Mouse (Mus musculus) granulocyte monocyte progenitor cell, adult 5-6 weeks (primary cell): ENCODE measurements around the gene Gstt3. TPM values are rescaled to one million over a fixed set of nuclear protein-coding genes. Genes with fewer than 3 reads are reported as not detected.

Experiments used
- total RNA-seq, 2 experiments: library from RNA; stranded (forward) in 1 of 2; stranded (reverse) in 1 of 2; fragments of 200-712, 200-1000 nt in 1 of 2; fragments of >200 nt in 1 of 2; fragmentation: Nextera tagmentation in 1 of 2; gene quantifications; 2 replicates each; pipeline ENCODE4 v1.2.3; 2014 to 2017

The Gstt3 gene
- total RNA-seq, 2 experiments from 2014 or later, result 4.5 to 4.7 TPM

Other genes with a start within 250 kb of the Gstt3 start
- gene Lrrc75b, start 221.1 kb downstream of the Gstt3 start, total RNA-seq (2014; fragmentation: Nextera tagmentation), result not detected in 2 replicates
- gene Lrrc75b, start 221.1 kb downstream of the Gstt3 start, total RNA-seq (2017), result not detected in 2 replicates
- 1.7 TPM in 1 of 2 replicates, not detected in the other for gene Ggt1, start 219.8 kb downstream of the Gstt3 start, total RNA-seq (2014; fragmentation: Nextera tagmentation)
- gene Ggt1, start 219.8 kb downstream of the Gstt3 start, total RNA-seq (2017), result 1.7 TPM in 1 of 2 replicates, not detected in the other
- gene Ggt5, start 192.1 kb downstream of the Gstt3 start, total RNA-seq (2014; fragmentation: Nextera tagmentation), result 2.3 and 6.4 TPM in 2 replicates
- gene Ggt5, start 192.1 kb downstream of the Gstt3 start, total RNA-seq (2017), result 2.4 and 3.6 TPM in 2 replicates
- 0.26 TPM in 1 of 2 replicates, not detected in the other for gene Susd2, start 137.4 kb downstream of the Gstt3 start, total RNA-seq (2014; fragmentation: Nextera tagmentation)
- not detected in 2 replicates for gene Susd2, start 137.4 kb downstream of the Gstt3 start, total RNA-seq (2017)
- gene Cabin1, start 17.1 kb downstream of the Gstt3 start, total RNA-seq (2014; fragmentation: Nextera tagmentation), result 48.8 and 68.8 TPM in 2 replicates
- gene Cabin1, start 17.1 kb downstream of the Gstt3 start, total RNA-seq (2017), result 23.0 and 24.9 TPM in 2 replicates
- gene Ddt, start 8.0 kb downstream of the Gstt3 start, total RNA-seq (2014; fragmentation: Nextera tagmentation), result 65.6 and 85.2 TPM in 2 replicates
- 45.0 and 61.0 TPM in 2 replicates for gene Ddt, start 8.0 kb downstream of the Gstt3 start, total RNA-seq (2017)
- gene Gm20441, start 460 bp downstream of the Gstt3 start, total RNA-seq (2014; fragmentation: Nextera tagmentation), result not detected in 2 replicates
- not detected in 2 replicates for gene Gm20441, start 460 bp downstream of the Gstt3 start, total RNA-seq (2017)
- gene Gstt1, start 17.2 kb upstream of the Gstt3 start, total RNA-seq (2014; fragmentation: Nextera tagmentation), result not detected in 2 replicates
- gene Gstt1, start 17.2 kb upstream of the Gstt3 start, total RNA-seq (2017), result not detected in 2 replicates
- not detected in 2 replicates for gene Gstt4, start 41.1 kb upstream of the Gstt3 start, total RNA-seq (2014; fragmentation: Nextera tagmentation)
- gene Gstt4, start 41.1 kb upstream of the Gstt3 start, total RNA-seq (2017), result not detected in 2 replicates
- gene Gstt2, start 56.0 kb upstream of the Gstt3 start, total RNA-seq (2014; fragmentation: Nextera tagmentation), result 18.0 and 33.8 TPM in 2 replicates
- 17.5 and 31.1 TPM in 2 replicates for gene Gstt2, start 56.0 kb upstream of the Gstt3 start, total RNA-seq (2017)
- 657 and 889 TPM in 2 replicates for gene Mif, start 78.8 kb upstream of the Gstt3 start, total RNA-seq (2014; fragmentation: Nextera tagmentation)
- 712 and 870 TPM in 2 replicates for gene Mif, start 78.8 kb upstream of the Gstt3 start, total RNA-seq (2017)
- 7.0 TPM in 1 of 2 replicates, not detected in the other for gene Derl3, start 112.0 kb upstream of the Gstt3 start, total RNA-seq (2014; fragmentation: Nextera tagmentation)
- gene Derl3, start 112.0 kb upstream of the Gstt3 start, total RNA-seq (2017), result 2.3 TPM in 1 of 2 replicates, not detected in the other
- 80.0 and 102 TPM in 2 replicates for gene Smarcb1, start 140.2 kb upstream of the Gstt3 start, total RNA-seq (2014; fragmentation: Nextera tagmentation)
- 58.0 and 79.4 TPM in 2 replicates for gene Smarcb1, start 140.2 kb upstream of the Gstt3 start, total RNA-seq (2017)
- gene Chchd10, start 151.7 kb upstream of the Gstt3 start, total RNA-seq (2014; fragmentation: Nextera tagmentation), result 60.4 and 66.7 TPM in 2 replicates
- 33.2 and 37.5 TPM in 2 replicates for gene Chchd10, start 151.7 kb upstream of the Gstt3 start, total RNA-seq (2017)
- gene Mmp11, start 155.1 kb upstream of the Gstt3 start, total RNA-seq (2014; fragmentation: Nextera tagmentation), result 0.41 TPM in 1 of 2 replicates, not detected in the other
- gene Mmp11, start 155.1 kb upstream of the Gstt3 start, total RNA-seq (2017), result not detected in 2 replicates
- gene Gm867, start 159.3 kb upstream of the Gstt3 start, total RNA-seq (2014; fragmentation: Nextera tagmentation), result not detected in 2 replicates
- not detected in 2 replicates for gene Gm867, start 159.3 kb upstream of the Gstt3 start, total RNA-seq (2017)
- not detected in 2 replicates for gene Vpreb3, start 161.6 kb upstream of the Gstt3 start, total RNA-seq (2014; fragmentation: Nextera tagmentation)
- gene Vpreb3, start 161.6 kb upstream of the Gstt3 start, total RNA-seq (2017), result not detected in 2 replicates
- 0.77 and 1.7 TPM in 2 replicates for gene Gm5134, start 173.1 kb upstream of the Gstt3 start, total RNA-seq (2014; fragmentation: Nextera tagmentation)
- 0.36 and 0.43 TPM in 2 replicates for gene Gm5134, start 173.1 kb upstream of the Gstt3 start, total RNA-seq (2017)